Comparison of ENCODE assay signal across 27 mouse cellular contexts in genomic region chr4:62704204-62704603, GRCm38 (mm10).
A peak's percentile ranks its signal among the peaks of the same experiment; 100 is the strongest.
DNase-seq lines count a peak whose midpoint lies in the region; ATAC-seq lines count a peak whose summit lies in the region.
"Had no signal": no experiment of that assay in that cellular context is flagged by ENCODE, and none has a peak within 500 bp of the region (broad histone marks: within the 10 kb centered on the region; RNA-seq: fewer than 3 reads in every experiment).

No protein-coding gene starts in this region.

- H3K4me3 ChIP-seq in kidney, embryonic 15.5 days (replicated peaks): no peak overlapping the region
- H3K4me3 ChIP-seq in limb, embryonic 13.5 days: no peak overlapping the region
- H3K4me3 ChIP-seq in stomach, embryonic 14.5 days (ENCODE audit: low read depth, low read length): no peak overlapping the region
- H3K4me3 ChIP-seq: embryonic facial prominence, embryonic 12.5 days; neural tube, embryonic 15.5 days had no signal

- H3K9me3 ChIP-seq in kidney, embryonic 15.5 days (replicated peaks): no peaks in the 10 kb centered on the region
- H3K9me3 ChIP-seq in limb, embryonic 13.5 days: no peaks in the 10 kb centered on the region
- H3K9me3 ChIP-seq in stomach, embryonic 14.5 days (ENCODE audit: control insufficient read depth, low read depth, low read length): no peaks in the 10 kb centered on the region
- H3K9me3 ChIP-seq: embryonic facial prominence, embryonic 12.5 days; neural tube, embryonic 15.5 days had no signal

- H3K27ac ChIP-seq in kidney, embryonic 15.5 days: peak overlapping the region; percentile 46; the same call in 1 of the 2 replicates
- H3K27ac ChIP-seq in limb, embryonic 13.5 days: peak overlapping the region; percentile 84
- H3K27ac ChIP-seq in stomach, embryonic 14.5 days (ENCODE audit: low read length): peak overlapping the region; percentile 77; the same call in 1 of the 2 replicates
- H3K27ac ChIP-seq: embryonic facial prominence, embryonic 12.5 days; hindbrain, embryonic 14.5 days; macrophage; neural tube, embryonic 15.5 days had no signal

- H3K4me2 ChIP-seq in kidney, embryonic 15.5 days: no peak overlapping the region
- no peak overlapping the region for H3K4me2 ChIP-seq in limb, embryonic 13.5 days (replicated peaks)
- H3K4me2 ChIP-seq in stomach, embryonic 14.5 days (replicated peaks; ENCODE audit: low read depth, low read length): no peak overlapping the region
- H3K4me2 ChIP-seq: embryonic facial prominence, embryonic 12.5 days; hindbrain, embryonic 14.5 days; liver, embryonic 11.5 days; neural tube, embryonic 15.5 days had no signal

- peak; percentile 90 for DNase-seq in heart, adult 11 months
- no peak for DNase-seq in heart, postnatal 36 days
- no peak for DNase-seq in kidney, adult 18-20 months
- no peak for DNase-seq in frontal cortex, adult 2 months (ENCODE audit: extremely low spot score in 1 of 2, low spot score in 1 of 2)
- DNase-seq in ovary, postnatal 36 days (ENCODE audit: low spot score): no peak
- DNase-seq: adrenal gland, adult 2 months; B cell, adult 2 months; cerebellum, adult 11-12 months; heart, postnatal 10 days; kidney, adult 11 months; kidney, postnatal 14 days; layer of hippocampus, postnatal 36 days; liver, postnatal 0 days; thymus, postnatal 14 days had no signal

- H3K4me1 ChIP-seq in kidney, embryonic 15.5 days: peaks cover 61% of the 10 kb centered on the region
- H3K4me1 ChIP-seq in limb, embryonic 13.5 days: peaks cover 62% of the 10 kb centered on the region
- peaks cover 43% of the 10 kb centered on the region for H3K4me1 ChIP-seq in stomach, embryonic 14.5 days (ENCODE audit: control insufficient read depth, insufficient read depth, low read length)

- no peaks in the 10 kb centered on the region for H3K27me3 ChIP-seq in kidney, embryonic 15.5 days
- H3K27me3 ChIP-seq in limb, embryonic 13.5 days: no peaks in the 10 kb centered on the region
- H3K27me3 ChIP-seq in stomach, embryonic 14.5 days (ENCODE audit: control insufficient read depth, insufficient read depth, low read length): no peaks in the 10 kb centered on the region
- H3K27me3 ChIP-seq: CH12.LX; embryonic facial prominence, embryonic 12.5 days; neural tube, embryonic 15.5 days; Patski had no signal

- H3K9ac ChIP-seq in kidney, embryonic 15.5 days: no peak overlapping the region
- no peak overlapping the region for H3K9ac ChIP-seq in limb, embryonic 13.5 days
- no peak overlapping the region for H3K9ac ChIP-seq in stomach, embryonic 14.5 days (replicated peaks; ENCODE audit: low read depth, low read length)
- H3K9ac ChIP-seq: embryonic facial prominence, embryonic 12.5 days; hindbrain, embryonic 14.5 days; liver, postnatal 0 days; neural tube, embryonic 15.5 days had no signal

- WGBS in kidney, embryonic 15.5 days: 92% methylated on average over 13 of the region's 13 CpGs
- whole genome bisulfite sequencing in limb, embryonic 13.5 days: 92% methylated on average over 13 of the region's 13 CpGs
- WGBS in stomach, embryonic 14.5 days: 94% methylated on average over 13 of the region's 13 CpGs

- peaks cover 34% of the 10 kb centered on the region for H3K36me3 ChIP-seq in kidney, embryonic 15.5 days
- H3K36me3 ChIP-seq in limb, embryonic 13.5 days: peaks cover 38% of the 10 kb centered on the region
- peaks cover 34% of the 10 kb centered on the region; the same call in 1 of the 2 replicates for H3K36me3 ChIP-seq in stomach, embryonic 14.5 days (ENCODE audit: control insufficient read depth, insufficient read depth, low read length)
- H3K36me3 ChIP-seq: G1E had no signal

- ATAC-seq in kidney, embryonic 15.5 days (replicated peaks; ENCODE audit: low FRiP score): no peak
- no peak for ATAC-seq in limb, embryonic 13.5 days (ENCODE audit: low FRiP score, low read depth)
- ATAC-seq in stomach, embryonic 14.5 days (ENCODE audit: insufficient number of reproducible peaks, insufficient read depth, low FRiP score, low read depth): no peak
- ATAC-seq: forebrain, embryonic 14.5 days; liver, postnatal 0 days; midbrain, embryonic 16.5 days; Patski had no signal

- intact Hi-C loops in heart, postnatal 36 days (cut with DNase I): no loop called here
